In genomic region chr16:78598919-78599318, GRCm38 (mm10) we compare ENCODE assay signal across 29 mouse cellular contexts.
"Had no signal": no experiment of that assay in that cellular context is flagged by ENCODE, and none has a peak within 500 bp of the region (broad histone marks: within the 10 kb centered on the region; RNA-seq: fewer than 3 reads in every experiment).

No protein-coding gene starts in this region.

- H3K36me3 ChIP-seq: embryonic facial prominence, embryonic 10.5 days; embryonic facial prominence, embryonic 12.5 days; embryonic facial prominence, embryonic 13.5 days; embryonic facial prominence, embryonic 15.5 days; forebrain, embryonic 10.5 days; forebrain, embryonic 12.5 days; forebrain, embryonic 15.5 days had no signal

- ATAC-seq: forebrain, embryonic 13.5 days; forebrain, embryonic 14.5 days; forebrain, embryonic 15.5 days; forebrain, embryonic 16.5 days; forebrain, postnatal 0 days had no signal

- H3K4me3 ChIP-seq: embryonic facial prominence, embryonic 10.5 days; embryonic facial prominence, embryonic 12.5 days; embryonic facial prominence, embryonic 13.5 days; embryonic facial prominence, embryonic 15.5 days; erythroblast, embryonic 14.5 days; forebrain, embryonic 10.5 days; forebrain, embryonic 12.5 days; forebrain, embryonic 13.5 days; forebrain, embryonic 15.5 days; gastrocnemius, adult 2 months; heart, adult 2 months had no signal

- H3K4me1 ChIP-seq: embryonic facial prominence, embryonic 10.5 days; embryonic facial prominence, embryonic 12.5 days; embryonic facial prominence, embryonic 13.5 days; embryonic facial prominence, embryonic 15.5 days; forebrain, embryonic 10.5 days; forebrain, embryonic 12.5 days; forebrain, embryonic 15.5 days had no signal

- H3K27ac ChIP-seq: embryonic facial prominence, embryonic 10.5 days; embryonic facial prominence, embryonic 12.5 days; embryonic facial prominence, embryonic 13.5 days; embryonic facial prominence, embryonic 15.5 days; forebrain, embryonic 10.5 days; forebrain, embryonic 12.5 days; forebrain, embryonic 13.5 days; forebrain, embryonic 15.5 days; gastrocnemius, adult 2 months; heart, adult 2 months had no signal

- DNase-seq: cerebellum, adult 2 months; cerebellum, adult 8-10 months; cerebellum, adult 9-10 months; cerebellum, adult 9-11 months; cerebellum, postnatal 10 days; cerebellum, postnatal 14 days; cerebellum, postnatal 25 days; cerebellum, postnatal 36 days; embryo, embryonic 11 days; forebrain, postnatal 0 days; gastrocnemius, adult 2 months; gastrocnemius, postnatal 10 days; gastrocnemius, postnatal 14 days; gastrocnemius, postnatal 25 days; gastrocnemius, postnatal 36 days; heart, adult 11 months; heart, adult 18-20 months; heart, adult 2 months had no signal

- H3K27me3 ChIP-seq: embryonic facial prominence, embryonic 12.5 days; embryonic facial prominence, embryonic 13.5 days; embryonic facial prominence, embryonic 15.5 days; forebrain, embryonic 12.5 days; forebrain, embryonic 13.5 days; forebrain, embryonic 15.5 days had no signal
